Mouse (Mus musculus): ENCODE measurements around the gene Cyb561d2.

DNA sequence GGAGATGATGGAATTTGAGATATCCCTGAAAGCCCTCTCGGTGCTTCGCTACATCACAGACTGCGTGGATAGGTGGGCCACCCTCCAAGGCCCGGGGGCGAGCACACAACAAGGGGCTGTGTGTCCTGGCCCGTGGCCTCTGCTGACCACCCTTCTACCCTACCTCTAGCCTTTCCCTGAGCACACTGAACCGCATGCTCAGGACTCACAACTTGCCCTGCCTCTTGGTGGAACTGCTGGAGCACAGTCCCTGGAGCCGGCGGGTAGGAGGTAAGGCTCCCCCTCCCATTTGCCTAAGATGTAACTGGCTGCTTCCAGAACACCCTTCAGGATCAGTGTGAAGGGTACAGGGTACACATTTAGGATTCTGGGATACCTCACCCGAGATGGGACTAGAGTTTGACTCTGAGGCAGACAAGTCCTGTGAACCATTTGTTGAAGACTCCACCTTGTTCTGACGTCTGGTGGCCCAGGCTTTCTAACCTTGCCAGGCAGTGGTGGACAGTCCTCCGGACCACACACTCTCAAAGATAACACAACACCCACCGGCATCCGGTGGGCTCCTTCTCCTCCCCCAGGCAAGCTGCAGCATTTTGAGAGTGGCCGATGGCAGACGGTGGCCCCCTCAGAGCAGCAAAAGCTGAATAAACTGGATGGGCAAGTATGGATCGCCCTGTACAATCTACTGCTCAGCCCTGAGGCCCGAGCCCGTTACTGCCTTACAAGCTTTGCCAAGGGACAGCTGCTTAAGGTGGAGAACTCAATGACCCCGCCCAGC lies 7.5 kb upstream of the Cyb561d2 start:
- TF ChIP-seq POLR2A (IDR thresholded peaks at IDR 0.05; ENCODE audit: low read depth, low read length) = no peak
- TF ChIP-seq CTCF (conservative IDR thresholded peaks at IDR 0.05; ENCODE audit: insufficient read depth, insufficient read length, low read depth, low read length) = no peak
